Mouse (Mus musculus) MEL (cell line): ENCODE measurements around the gene Pde3a. TPM values are rescaled to one million over a fixed set of nuclear protein-coding genes. Genes with fewer than 3 reads are reported as not detected.

ENCODE experiments used
- DNase-seq: peaks from one replicate; pipeline ENCODE4 v3.0.0; 2011; ENCODE audit warnings: low read depth, low spot score
- H3K27ac ChIP-seq: 2 replicates; pipeline ENCODE4 v1.5.1; 2012; ENCODE audit warnings: low read depth, mild to moderate bottlenecking, control low read depth, low read length, moderate library complexity; ENCODE audit not compliant: control insufficient read depth
- H3K27me3 ChIP-seq, 2 experiments: fragments of 150-350 bp in 1 of 2; sonication (generic) in 1 of 2; 2 replicates each; pipeline ENCODE4 v1.6.1; 2012; ENCODE audit warnings: low read length in 2 of 2, mild to moderate bottlenecking in 2 of 2, improper control_type of control experiment in 1 of 2, moderate library complexity in 1 of 2; ENCODE audit not compliant: insufficient read depth in 2 of 2, control insufficient read depth in 1 of 2
- H3K36me3 ChIP-seq, 2 experiments: 2 replicates each; pipeline ENCODE4 v1.6.1; 2012 to 2014; ENCODE audit warnings: low read length in 2 of 2, improper control_type of control experiment in 1 of 2, inconsistent platforms in 1 of 2, mild to moderate bottlenecking in 1 of 2; ENCODE audit not compliant: insufficient read depth in 2 of 2, control insufficient read depth in 1 of 2
- H3K4me1 ChIP-seq, 2 experiments: fragments of 150-350 bp in 1 of 2; sonication (generic) in 1 of 2; 2 replicates each; pipeline ENCODE4 v1.6.1; 2012; ENCODE audit warnings: low read length in 2 of 2, improper control_type of control experiment in 1 of 2, mild to moderate bottlenecking in 1 of 2; ENCODE audit not compliant: insufficient read depth in 2 of 2, control insufficient read depth in 1 of 2
- H3K4me3 ChIP-seq, 2 experiments: fragments of 150-350 bp in 1 of 2; sonication (generic) in 1 of 2; 2 replicates each; pipeline ENCODE4 v1.5.1; 2012; ENCODE audit warnings: low read depth in 2 of 2, low read length in 2 of 2, mild to moderate bottlenecking in 2 of 2, moderate library complexity in 2 of 2, control low read depth in 1 of 2, improper control_type of control experiment in 1 of 2; ENCODE audit not compliant: control insufficient read depth in 1 of 2, insufficient read depth in 1 of 2
- H3K79me2 ChIP-seq: 2 replicates; pipeline ENCODE4 v1.6.1; 2012; ENCODE audit warnings: mild to moderate bottlenecking, low read length, moderate library complexity; ENCODE audit not compliant: control insufficient read depth, poor library complexity, insufficient read depth
- H3K9ac ChIP-seq: 2 replicates; pipeline ENCODE4 v1.6.1; 2012; ENCODE audit warnings: low read depth, mild to moderate bottlenecking, control low read depth, low read length, moderate library complexity; ENCODE audit not compliant: control insufficient read depth, poor library complexity, severe bottlenecking
- H3K9me3 ChIP-seq: fragments of 150-350 bp; sonication (generic); replicated peaks from 2 replicates; pipeline ENCODE4 v1.6.1; 2012; ENCODE audit warnings: mild to moderate bottlenecking, low read length, improper control_type of control experiment, moderate library complexity; ENCODE audit not compliant: insufficient read depth
- BHLHE40 ChIP-seq: IDR thresholded peaks from 2 replicates; pipeline ENCODE4 v1.6.1; 2012; ENCODE audit warnings: low read depth, mild to moderate bottlenecking, inconsistent platforms, low read length, improper control_type of control experiment, borderline replicate concordance
- CHD1 ChIP-seq: IDR thresholded peaks from 2 replicates; pipeline ENCODE4 v1.6.1; 2012; ENCODE audit warnings: low read depth, mild to moderate bottlenecking, inconsistent platforms, low read length, improper control_type of control experiment
- CHD2 ChIP-seq: IDR thresholded peaks from 2 replicates; pipeline ENCODE4 v1.6.1; 2011; ENCODE audit warnings: low read length, improper control_type of control experiment
- CTCF ChIP-seq, 3 experiments: IDR thresholded peaks in 2 of 3; conservative IDR thresholded peaks in 1 of 3; 2 replicates each; pipeline ENCODE4 v1.5.1; 2011 to 2012; ENCODE audit warnings: low read length in 3 of 3, low read depth in 2 of 3, mild to moderate bottlenecking in 2 of 3, improper control_type of control experiment in 1 of 3, inconsistent platforms in 1 of 3, mixed read lengths in 1 of 3, moderate library complexity in 1 of 3; ENCODE audit not compliant: control insufficient read depth in 1 of 3, insufficient read depth in 1 of 3, poor library complexity in 1 of 3, severe bottlenecking in 1 of 3
- E2F4 ChIP-seq: IDR thresholded peaks from 2 replicates; pipeline ENCODE4 v1.6.1; 2011; ENCODE audit warnings: low read depth, low read length, improper control_type of control experiment, borderline replicate concordance
- ELF1 ChIP-seq: IDR thresholded peaks from 2 replicates; pipeline ENCODE4 v1.6.1; 2014; ENCODE audit warnings: low read depth, mild to moderate bottlenecking, inconsistent platforms, low read length, improper control_type of control experiment, moderate library complexity
- EP300 ChIP-seq, 2 experiments: IDR thresholded peaks; 2 replicates each; pipeline ENCODE4 v1.6.1; 2011; ENCODE audit warnings: improper control_type of control experiment in 2 of 2, low read length in 2 of 2, low read depth in 1 of 2, mild to moderate bottlenecking in 1 of 2
- GABPA ChIP-seq: IDR thresholded peaks from 2 replicates; pipeline ENCODE4 v1.6.1; 2012; ENCODE audit warnings: low read depth, mild to moderate bottlenecking, inconsistent platforms, low read length, improper control_type of control experiment, moderate library complexity
- HCFC1 ChIP-seq: IDR thresholded peaks from 2 replicates; pipeline ENCODE4 v1.6.1; 2012; ENCODE audit warnings: low read depth, mild to moderate bottlenecking, inconsistent platforms, low read length, improper control_type of control experiment, moderate library complexity
- JUND ChIP-seq: IDR thresholded peaks from 2 replicates; pipeline ENCODE4 v1.6.1; 2011; ENCODE audit warnings: low read depth, mild to moderate bottlenecking, improper control_type of control experiment, low read length
- KAT2A ChIP-seq: conservative IDR thresholded peaks from 2 replicates; pipeline ENCODE4 v1.6.1; 2012; ENCODE audit warnings: low read depth, low read length, improper control_type of control experiment, inconsistent platforms
- MAX ChIP-seq: IDR thresholded peaks from 2 replicates; pipeline ENCODE4 v1.6.1; 2011; ENCODE audit warnings: low read length, improper control_type of control experiment
- MEF2A ChIP-seq: IDR thresholded peaks from 2 replicates; pipeline ENCODE4 v1.6.1; 2014; ENCODE audit warnings: low read depth, mild to moderate bottlenecking, inconsistent platforms, low read length, improper control_type of control experiment; ENCODE audit not compliant: poor library complexity, insufficient replicate concordance, severe bottlenecking; ENCODE audit errors: extremely low read depth
- MXI1 ChIP-seq: IDR thresholded peaks from 2 replicates; pipeline ENCODE4 v1.6.1; 2011; ENCODE audit warnings: mild to moderate bottlenecking, low read depth, low read length, improper control_type of control experiment
- NELFE ChIP-seq: IDR thresholded peaks from 2 replicates; pipeline ENCODE4 v1.6.1; 2011; ENCODE audit warnings: low read depth, low read length, improper control_type of control experiment
- POLR2AphosphoS5 ChIP-seq: IDR thresholded peaks from 2 replicates; pipeline ENCODE4 v1.6.1; 2012; ENCODE audit warnings: low read depth, borderline replicate concordance, mild to moderate bottlenecking, inconsistent platforms, low read length, moderate library complexity, mixed read lengths
- RAD21 ChIP-seq: IDR thresholded peaks from 2 replicates; pipeline ENCODE4 v1.6.1; 2011; ENCODE audit warnings: mild to moderate bottlenecking, low read depth, low read length, improper control_type of control experiment
- SIN3A ChIP-seq: IDR thresholded peaks from 2 replicates; pipeline ENCODE4 v1.6.1; 2012; ENCODE audit warnings: low read length, improper control_type of control experiment, inconsistent platforms
- SMC3 ChIP-seq: IDR thresholded peaks from 2 replicates; pipeline ENCODE4 v1.6.1; 2011; ENCODE audit warnings: low read depth, low read length, improper control_type of control experiment
- TCF12 ChIP-seq: IDR thresholded peaks from 2 replicates; pipeline ENCODE4 v1.6.1; 2014; ENCODE audit warnings: low read depth, mild to moderate bottlenecking, inconsistent platforms, low read length, improper control_type of control experiment, moderate library complexity
- USF1 ChIP-seq: IDR thresholded peaks from 2 replicates; pipeline ENCODE4 v1.6.1; 2014; ENCODE audit warnings: low read depth, mild to moderate bottlenecking, inconsistent platforms, low read length, improper control_type of control experiment, moderate library complexity
- USF2 ChIP-seq, 2 experiments: IDR thresholded peaks; 2 replicates each; pipeline ENCODE4 v1.6.1; 2011 to 2012; ENCODE audit warnings: improper control_type of control experiment in 2 of 2, low read length in 2 of 2, borderline replicate concordance in 1 of 2, inconsistent platforms in 1 of 2, low read depth in 1 of 2, mild to moderate bottlenecking in 1 of 2; ENCODE audit not compliant: insufficient read depth in 1 of 2
- ZC3H11A ChIP-seq: IDR thresholded peaks from 2 replicates; pipeline ENCODE4 v1.6.1; 2012; ENCODE audit warnings: low read depth, mild to moderate bottlenecking, inconsistent platforms, low read length, improper control_type of control experiment
- ZKSCAN1 ChIP-seq: IDR thresholded peaks from 2 replicates; pipeline ENCODE4 v1.6.1; 2012; ENCODE audit warnings: low read depth, mild to moderate bottlenecking, inconsistent platforms, low read length, improper control_type of control experiment, moderate library complexity
- ZMIZ1 ChIP-seq: IDR thresholded peaks from 2 replicates; pipeline ENCODE4 v1.6.1; 2012; ENCODE audit warnings: low read depth, mild to moderate bottlenecking, inconsistent platforms, low read length, improper control_type of control experiment, moderate library complexity
- ZNF384 ChIP-seq: IDR thresholded peaks from 2 replicates; pipeline ENCODE4 v1.6.1; 2012; ENCODE audit warnings: low read depth, mild to moderate bottlenecking, inconsistent platforms, low read length, improper control_type of control experiment
- polyA plus RNA-seq, 2 experiments: library from polyadenylated mRNA; stranded (reverse) in 1 of 2; unstranded in 1 of 2; fragments of >175 nt in 1 of 2; fragments of >200 nt in 1 of 2; gene quantifications; 2 replicates each; pipeline versions ENCODE4 v1.2.1 to v1.2.4; 2012; ENCODE audit warnings: low replicate concordance in 2 of 2, low read depth in 1 of 2; ENCODE audit not compliant: insufficient read length in 2 of 2, insufficient read depth in 1 of 2, missing spikeins in 1 of 2
- total RNA-seq: library from RNA; depleted of rRNA; stranded (reverse); fragments of 300-350 nt; gene quantifications from 2 replicates; pipeline ENCODE4 v1.2.3, GENCODE M21; 2012

Gene Pde3a
- total and polyA plus RNA-seq, 3 experiments: not detected

GRCm38 (mm10) chr6:141226851-141227657, 22.0 kb upstream of the Pde3a start:
- no peak for DNase-seq
- no peak overlapping the region for H3K4me3 ChIP-seq
- no peaks in the 10 kb centered on the region for H3K9me3 ChIP-seq
- H3K27me3 ChIP-seq: no peaks in the 10 kb centered on the region
- no peak overlapping the region for H3K27ac ChIP-seq
- no peak overlapping the region for H3K9ac ChIP-seq
- no peak for TF ChIP-seq TCF12
- TF ChIP-seq POLR2AphosphoS5: no peak
- TF ChIP-seq JUND: no peak
- no peak for TF ChIP-seq CHD1
- TF ChIP-seq ZMIZ1: no peak
- no peak for TF ChIP-seq ELF1
- no peak for TF ChIP-seq SMC3
- no peak for TF ChIP-seq NELFE
- TF ChIP-seq E2F4: no peak
- TF ChIP-seq EP300 (IDR thresholded peaks at IDR 0.05; ENCODE audit: low read depth in 1 of 2, low read length in 2 of 2): no peak
- no peak for TF ChIP-seq KAT2A
- TF ChIP-seq MXI1: no peak
- no peak for TF ChIP-seq HCFC1
- no peak for TF ChIP-seq MEF2A
- TF ChIP-seq ZC3H11A: no peak
- no peak for TF ChIP-seq GABPA
- TF ChIP-seq RAD21: no peak
- TF ChIP-seq BHLHE40: no peak
- TF ChIP-seq, all 39 proteins: peak for 0
- Histone ChIP-seq H3K79me2 (no peaks in the 10 kb centered on the region), H3K4me1 (no peaks in the 10 kb centered on the region), H3K36me3 (no peaks in the 10 kb centered on the region)

GRCm38 (mm10) chr6:141227658-141228005, 21.4 kb upstream of the Pde3a start:
- TF ChIP-seq USF2 (IDR thresholded peaks at IDR 0.05; ENCODE audit: borderline replicate concordance in 1 of 2, insufficient read depth in 1 of 2, low read depth in 1 of 2, low read length in 2 of 2) (no peak), E2F4 (no peak), SIN3A (no peak), CTCF (IDR thresholded peaks at IDR 0.05 in 2 of 3, conservative IDR thresholded peaks at IDR 0.05 in 1 of 3; ENCODE audit: control insufficient read depth in 1 of 3, insufficient read depth in 1 of 3, low read depth in 2 of 3, low read length in 3 of 3, poor library complexity in 1 of 3, severe bottlenecking in 1 of 3) (no peak), ZMIZ1 (no peak), SMC3 (no peak), TCF12 (no peak), USF1 (no peak), ZNF384 (no peak), NELFE (no peak), JUND (no peak), MAX (no peak), ZKSCAN1 (no peak), CHD1 (no peak), RAD21 (no peak), CHD2 (no peak)
- no peak for DNase-seq
- Histone ChIP-seq H3K27me3 (no peaks in the 10 kb centered on the region), H3K79me2 (no peaks in the 10 kb centered on the region), H3K9me3 (no peaks in the 10 kb centered on the region), H3K36me3 (no peaks in the 10 kb centered on the region), H3K27ac (no peak overlapping the region), H3K4me3 (no peak overlapping the region), H3K9ac (no peak overlapping the region), H3K4me1 (no peaks in the 10 kb centered on the region)
